ENCODE assay signal across 9 mouse cellular contexts in genomic region chr6:101616776-101617175, GRCm38 (mm10).
A peak's percentile ranks its signal among the peaks of the same experiment; 100 is the strongest.
DNase-seq lines count a peak whose midpoint lies in the region; ATAC-seq and TF ChIP-seq lines count a peak whose summit lies in the region.
"Had no signal": no experiment of that assay in that cellular context is flagged by ENCODE, and none has a peak within 500 bp of the region (broad histone marks: within the 10 kb centered on the region; RNA-seq: fewer than 3 reads in every experiment).

No protein-coding gene starts in this region.

- 29% methylated on average over 3 of the region's 3 CpGs for WGBS in limb, embryonic 11.5 days
- 52% methylated on average over 3 of the region's 3 CpGs for WGBS in limb, embryonic 10.5 days
- 42% methylated on average over 3 of the region's 3 CpGs for WGBS in midbrain, embryonic 14.5 days

- H3K4me1 ChIP-seq in limb, embryonic 11.5 days (ENCODE audit: control insufficient read depth, insufficient read depth, low read length), result no peaks in the 10 kb centered on the region
- H3K4me1 ChIP-seq in limb, embryonic 10.5 days, result no peaks in the 10 kb centered on the region
- no peaks in the 10 kb centered on the region for H3K4me1 ChIP-seq in cortical plate, adult 2 months (ENCODE audit: control insufficient read depth, insufficient read depth, low read length)
- H3K4me1 ChIP-seq in midbrain, embryonic 14.5 days (ENCODE audit: control insufficient read depth, insufficient read depth, low read length), result no peaks in the 10 kb centered on the region
- H3K4me1 ChIP-seq: heart, embryonic 15.5 days had no signal

- no peak overlapping the region for H3K4me2 ChIP-seq in limb, embryonic 11.5 days (ENCODE audit: low read depth, severe bottlenecking)
- H3K4me2 ChIP-seq in midbrain, embryonic 14.5 days (ENCODE audit: low read length), result no peak overlapping the region
- H3K4me2 ChIP-seq: heart, embryonic 15.5 days had no signal

- no peaks in the 10 kb centered on the region for H3K27me3 ChIP-seq in limb, embryonic 11.5 days (ENCODE audit: control insufficient read depth, insufficient read depth, low read length)
- no peaks in the 10 kb centered on the region for H3K27me3 ChIP-seq in limb, embryonic 10.5 days (ENCODE audit: low read depth, poor library complexity, severe bottlenecking)
- no peaks in the 10 kb centered on the region for H3K27me3 ChIP-seq in midbrain, embryonic 14.5 days (ENCODE audit: control insufficient read depth, insufficient read depth, low read length)
- H3K27me3 ChIP-seq: heart, embryonic 15.5 days had no signal

- DNase-seq in frontal cortex, postnatal 14 days (ENCODE audit: low spot score in 2 of 2), result no peak
- no peak for DNase-seq in limb, embryonic 11.5 days (ENCODE audit: low spot score)
- DNase-seq in limb, embryonic 10.5 days (ENCODE audit: low spot score), result no peak
- peak; percentile 74 for DNase-seq in midbrain, embryonic 14.5 days
- no peak for DNase-seq in thymus, postnatal 0 days (ENCODE audit: low spot score)
- no peak for DNase-seq in right cerebral cortex, postnatal 25 days

- H3K4me3 ChIP-seq in limb, embryonic 11.5 days (ENCODE audit: low read depth, low read length), result no peak overlapping the region
- no peak overlapping the region for H3K4me3 ChIP-seq in limb, embryonic 10.5 days
- H3K4me3 ChIP-seq in cortical plate, adult 2 months (ENCODE audit: insufficient read depth, low read length), result no peak overlapping the region
- no peak overlapping the region for H3K4me3 ChIP-seq in midbrain, embryonic 14.5 days (replicated peaks; ENCODE audit: low read depth, low read length)
- H3K4me3 ChIP-seq: heart, embryonic 15.5 days had no signal

- peak; percentile 92 for ATAC-seq in frontal cortex, adult (ENCODE audit: low TSS enrichment)
- ATAC-seq in limb, embryonic 11.5 days (ENCODE audit: insufficient number of reproducible peaks, low FRiP score, low TSS enrichment, low read depth), result peak; percentile 51; the same call in 1 of the 2 replicates
- no peak for ATAC-seq in midbrain, embryonic 14.5 days (ENCODE audit: low FRiP score, low TSS enrichment)

- no peak overlapping the region for H3K9ac ChIP-seq in limb, embryonic 11.5 days (ENCODE audit: low read length)
- no peak overlapping the region for H3K9ac ChIP-seq in midbrain, embryonic 14.5 days (replicated peaks; ENCODE audit: low read length)
- H3K9ac ChIP-seq: heart, embryonic 15.5 days had no signal

- no peak for TF ChIP-seq POLR2A in cortical plate, adult 2 months (IDR thresholded peaks at IDR 0.05; ENCODE audit: extremely low read depth, insufficient read depth, low read length)

- no peak overlapping the region for H3K27ac ChIP-seq in limb, embryonic 11.5 days (replicated peaks; ENCODE audit: low read depth, low read length)
- no peak overlapping the region for H3K27ac ChIP-seq in limb, embryonic 10.5 days
- no peak overlapping the region for H3K27ac ChIP-seq in cortical plate, adult 2 months (ENCODE audit: insufficient read depth, low read length)
- no peak overlapping the region for H3K27ac ChIP-seq in midbrain, embryonic 14.5 days (replicated peaks; ENCODE audit: low read depth, low read length)
- H3K27ac ChIP-seq: heart, embryonic 15.5 days had no signal

- TF ChIP-seq CTCF in cortical plate, adult 2 months (IDR thresholded peaks at IDR 0.05; ENCODE audit: extremely low read depth, insufficient read depth, low read length), result peak; percentile 60

- H3K36me3 ChIP-seq in limb, embryonic 11.5 days (ENCODE audit: control insufficient read depth, insufficient read depth, low read length), result no peaks in the 10 kb centered on the region
- no peaks in the 10 kb centered on the region for H3K36me3 ChIP-seq in limb, embryonic 10.5 days
- H3K36me3 ChIP-seq in midbrain, embryonic 14.5 days (ENCODE audit: control insufficient read depth, insufficient read depth, low read length), result no peaks in the 10 kb centered on the region
- H3K36me3 ChIP-seq: heart, embryonic 15.5 days had no signal

- H3K9me3 ChIP-seq in limb, embryonic 11.5 days (ENCODE audit: control insufficient read depth, low read length), result no peaks in the 10 kb centered on the region
- no peaks in the 10 kb centered on the region for H3K9me3 ChIP-seq in limb, embryonic 10.5 days (replicated peaks)
- no peaks in the 10 kb centered on the region for H3K9me3 ChIP-seq in midbrain, embryonic 14.5 days (ENCODE audit: control insufficient read depth, low read length)
- H3K9me3 ChIP-seq: heart, embryonic 15.5 days had no signal
